Mouse (Mus musculus) layer of hippocampus, adult 9-11 months (tissue): ENCODE results near the gene Gm40193.
"Not testable (repeated sequence)": the region's sequence is repeated elsewhere in the genome, so short reads cannot be mapped to it uniquely, and the experiment has no call there.

Experiments
- DNase-seq: peaks from one replicate; pipeline ENCODE4 v3.0.0; 2022

Gm40193 gene

DNA sequence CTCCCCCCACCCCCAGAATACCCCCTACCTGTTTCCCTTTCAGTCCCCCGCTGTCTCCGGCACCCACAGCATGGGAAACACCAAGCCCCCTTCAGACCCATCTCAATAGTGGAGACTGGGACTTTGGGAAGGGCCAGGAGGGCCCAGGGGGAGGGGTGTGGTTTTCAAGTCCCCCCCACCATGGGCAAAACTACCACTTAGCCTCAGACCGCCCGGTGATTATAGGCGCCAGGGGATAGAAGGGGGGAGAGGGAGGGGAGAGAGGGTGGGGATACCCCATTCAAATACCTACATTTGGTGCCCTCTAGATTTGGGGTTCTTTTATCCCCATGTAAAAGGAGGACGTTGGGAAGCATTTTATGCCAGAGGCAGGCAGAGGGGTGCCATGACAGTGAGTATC lies at the start of gene Gm40193:
Gm40193 (minus strand) TSS at position 101 of the 400 bp plus-strand sequence.
- DNase-seq, result no peak

DNA sequence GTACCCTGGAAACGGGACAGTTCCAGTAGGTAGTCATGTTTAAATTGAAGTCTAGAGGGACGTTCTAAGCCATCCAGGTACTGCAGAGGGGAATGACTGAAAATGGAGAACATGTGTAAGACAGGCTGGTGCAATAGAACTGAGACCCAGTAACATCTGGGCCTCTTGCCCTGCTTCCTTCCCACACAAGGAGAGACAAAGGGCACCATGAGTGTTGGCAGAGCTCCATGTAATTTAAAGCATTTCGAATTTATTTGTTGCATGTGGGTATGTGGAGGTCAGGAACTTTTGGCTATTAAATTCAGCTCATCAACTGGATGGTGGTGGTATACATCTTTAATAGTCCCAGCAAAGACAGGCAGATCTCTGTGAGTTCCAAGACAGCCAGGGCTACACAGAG lies 49.5 kb upstream of the Gm40193 start:
- DNase-seq, result no peak

DNA sequence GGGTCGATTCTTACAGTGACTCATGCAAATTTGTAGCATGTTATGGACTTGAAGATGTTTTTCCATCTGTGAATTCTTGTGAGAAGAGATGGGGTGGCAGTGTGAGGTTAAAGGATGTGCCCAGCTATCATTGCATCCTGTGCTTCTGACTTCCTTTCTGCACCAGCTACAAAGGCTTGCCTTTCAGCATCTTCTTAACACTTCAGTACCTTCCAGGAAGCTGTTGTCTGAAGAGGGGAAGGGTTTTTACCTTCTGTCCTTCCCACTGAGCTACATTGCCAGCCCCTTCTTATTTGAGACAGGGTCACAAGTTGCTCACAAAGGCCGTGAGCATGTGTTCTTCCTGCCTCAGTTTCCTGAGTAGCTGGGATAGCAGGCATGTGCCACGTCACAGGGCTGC lies 48.2 kb upstream of the Gm40193 start:
- no peak for DNase-seq

DNA sequence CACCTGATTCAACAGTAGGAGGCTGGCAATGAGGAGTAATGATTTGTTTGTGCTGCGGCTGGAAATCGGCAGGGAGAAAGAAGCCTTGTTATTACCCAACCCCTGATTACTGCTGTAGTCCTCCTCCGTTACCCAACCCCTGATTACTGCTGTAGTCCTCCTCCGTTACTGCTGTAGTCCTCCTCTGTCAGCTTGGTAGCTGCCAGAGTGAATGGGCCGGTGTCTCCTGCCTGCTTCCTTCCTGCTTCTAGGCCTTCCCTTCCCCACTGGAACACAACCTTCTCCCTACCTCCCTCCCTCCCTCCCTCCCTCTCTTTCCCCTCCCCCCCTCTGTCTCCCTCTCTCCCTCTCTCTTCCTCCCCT lies 47.6 kb upstream of the Gm40193 start:
- no peak for DNase-seq

DNA sequence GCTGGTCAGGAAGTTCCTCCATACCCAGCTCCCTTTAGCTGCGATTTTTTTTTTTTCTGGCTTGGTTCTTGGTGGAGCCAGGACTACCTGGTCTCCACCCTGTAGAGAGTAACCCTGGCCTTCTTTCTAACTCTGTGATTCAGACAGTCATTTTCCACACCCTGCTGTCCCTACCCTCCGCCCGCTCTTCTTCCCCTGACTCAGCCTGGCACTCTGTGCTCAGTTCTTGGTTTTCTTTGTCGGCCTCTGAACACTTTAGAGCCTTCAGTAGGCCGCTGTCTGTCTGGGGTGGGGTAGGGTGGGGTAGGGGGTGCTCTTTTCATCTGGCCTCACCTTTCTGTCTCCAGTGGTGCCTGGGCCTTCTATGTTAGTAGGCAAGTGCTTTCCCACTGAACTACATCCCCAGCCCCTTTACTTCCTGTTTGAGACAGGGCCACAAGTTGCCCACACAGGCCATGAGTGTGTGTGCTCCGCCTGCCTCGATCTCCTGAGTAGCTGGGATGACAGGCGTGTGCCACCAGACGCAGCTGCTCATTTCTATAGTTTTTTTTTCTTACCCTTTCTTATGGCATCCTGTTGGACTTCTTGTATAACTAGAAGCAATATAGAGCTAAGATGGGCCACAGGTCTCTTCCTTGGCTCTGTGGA lies 47.1 kb upstream of the Gm40193 start:
- no peak for DNase-seq

DNA sequence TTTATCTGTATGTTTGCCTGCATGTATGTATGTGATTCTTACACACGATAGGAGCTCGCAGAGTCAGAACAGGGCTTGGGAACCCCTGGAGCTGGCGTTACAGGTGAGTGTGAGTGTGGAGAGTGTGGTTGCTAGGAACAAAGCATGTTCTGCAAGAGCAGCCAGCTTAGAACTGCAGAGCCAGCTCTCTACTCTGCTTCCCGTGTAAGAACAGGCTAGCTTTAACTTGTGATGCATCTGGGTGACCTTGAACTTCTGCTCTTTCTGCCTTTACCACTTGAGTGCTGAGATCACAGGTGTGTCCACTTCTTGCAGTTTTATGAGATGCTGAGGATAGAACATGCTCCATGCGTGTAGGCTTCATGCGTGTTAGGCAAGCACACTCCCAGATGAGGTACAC lies 46.2 kb upstream of the Gm40193 start:
- DNase-seq, result no peak

DNA sequence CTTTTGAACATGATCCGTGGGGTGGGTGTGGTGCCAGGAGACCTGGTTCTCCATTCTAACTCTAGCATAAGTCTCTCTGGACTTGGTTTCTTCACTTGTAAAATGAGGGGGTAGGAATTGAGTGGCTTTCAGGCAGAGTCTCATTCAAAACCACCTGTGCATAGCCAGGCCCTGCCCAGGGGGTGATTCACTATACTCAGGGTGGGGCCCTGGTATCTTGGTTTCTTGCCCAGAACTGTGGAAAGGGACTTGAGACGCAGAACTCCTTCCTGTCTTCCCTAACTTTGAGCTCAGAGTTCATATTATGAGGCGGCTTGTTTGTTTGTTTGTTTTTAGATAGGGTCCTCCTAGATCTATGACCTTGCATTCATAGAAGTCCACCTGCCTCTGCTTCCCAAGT lies 44.5 kb upstream of the Gm40193 start:
- no peak for DNase-seq

DNA sequence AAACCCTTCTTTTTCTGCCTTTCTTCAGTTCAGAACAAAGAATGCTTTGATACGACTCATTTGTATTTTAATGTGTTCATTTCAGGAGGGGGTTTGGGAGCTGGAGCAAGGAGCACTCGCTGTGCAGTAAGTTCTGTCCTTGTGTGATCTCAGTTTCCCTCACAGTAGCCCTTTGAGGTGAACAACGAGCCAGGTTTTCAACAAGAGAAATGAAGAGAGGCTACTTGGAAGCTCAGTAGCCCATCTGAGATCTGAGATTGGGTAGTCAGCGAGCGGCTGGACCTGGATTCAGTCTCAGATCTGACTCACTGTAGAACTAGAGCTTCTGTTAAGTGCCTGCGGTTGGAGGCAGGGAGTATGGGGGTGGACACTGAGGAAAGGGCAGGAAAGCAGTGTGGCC lies 41.1 kb upstream of the Gm40193 start:
- DNase-seq, result no peak

DNA sequence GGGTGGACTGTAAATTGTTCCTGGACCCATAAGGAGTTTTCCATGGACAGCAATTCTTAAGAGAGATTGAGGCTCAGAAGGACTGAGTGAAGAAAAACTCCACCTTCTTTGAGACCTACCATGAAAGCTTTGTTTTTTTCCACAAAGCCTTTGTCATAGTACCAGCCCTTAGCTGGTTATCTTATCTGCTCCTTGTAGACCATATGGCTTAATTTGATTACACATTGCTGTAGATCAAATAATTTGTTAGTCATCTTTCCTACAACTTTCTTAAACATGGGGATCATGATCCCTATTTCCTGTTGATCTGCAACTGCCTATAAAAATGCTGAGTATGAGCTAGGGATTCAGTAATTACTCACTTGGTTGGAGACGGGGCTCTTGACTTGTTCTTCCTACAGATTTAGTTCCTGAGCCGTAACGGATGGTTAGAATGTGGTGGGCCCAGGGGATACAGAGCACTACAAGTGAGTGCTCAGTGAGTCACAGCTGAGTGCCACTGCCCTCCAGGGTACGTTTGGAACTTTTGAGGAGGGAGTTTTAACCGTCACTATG lies 39.7 kb upstream of the Gm40193 start:
- DNase-seq, result no peak

DNA sequence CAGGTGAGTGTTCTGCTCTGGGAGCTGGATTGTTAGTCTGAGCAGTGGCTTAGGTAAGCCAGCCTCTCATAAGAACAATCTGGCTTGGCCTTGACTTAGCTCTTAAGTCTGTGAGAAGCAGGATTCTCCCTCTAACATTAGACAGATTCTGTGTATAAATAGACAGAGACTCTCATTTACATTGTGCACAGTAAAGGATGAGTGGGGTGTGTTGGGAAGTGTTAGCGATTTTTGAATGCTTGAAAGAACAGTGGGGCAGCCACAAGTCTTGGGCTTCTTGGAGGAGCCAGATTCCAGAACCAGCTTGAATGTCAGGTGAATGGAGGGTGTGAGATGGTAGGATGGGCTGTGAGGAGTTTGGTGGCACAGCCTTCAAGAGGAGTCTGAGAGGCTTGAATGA lies 38.9 kb upstream of the Gm40193 start:
- DNase-seq, result no peak

DNA sequence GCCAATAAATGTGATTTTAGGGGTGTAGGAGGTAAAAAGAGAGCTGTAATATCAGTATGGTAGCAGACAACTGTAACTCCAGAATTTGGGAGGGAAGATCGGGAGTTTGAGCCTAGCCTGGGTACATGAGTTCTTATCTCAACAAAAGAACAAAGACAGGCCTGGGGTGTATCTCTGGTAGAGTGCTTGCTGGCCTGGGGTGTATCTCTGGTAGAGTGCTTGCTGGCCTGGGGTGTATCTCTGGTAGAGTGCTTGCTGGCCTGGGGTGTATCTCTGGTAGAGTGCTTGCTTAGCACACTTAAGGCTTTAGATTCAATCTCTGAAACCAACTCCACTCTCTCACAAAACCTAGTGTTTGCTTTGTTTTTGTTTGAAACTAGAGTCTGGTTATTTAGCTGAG lies 37.9 kb upstream of the Gm40193 start:
- DNase-seq, result not testable (repeated sequence)

DNA sequence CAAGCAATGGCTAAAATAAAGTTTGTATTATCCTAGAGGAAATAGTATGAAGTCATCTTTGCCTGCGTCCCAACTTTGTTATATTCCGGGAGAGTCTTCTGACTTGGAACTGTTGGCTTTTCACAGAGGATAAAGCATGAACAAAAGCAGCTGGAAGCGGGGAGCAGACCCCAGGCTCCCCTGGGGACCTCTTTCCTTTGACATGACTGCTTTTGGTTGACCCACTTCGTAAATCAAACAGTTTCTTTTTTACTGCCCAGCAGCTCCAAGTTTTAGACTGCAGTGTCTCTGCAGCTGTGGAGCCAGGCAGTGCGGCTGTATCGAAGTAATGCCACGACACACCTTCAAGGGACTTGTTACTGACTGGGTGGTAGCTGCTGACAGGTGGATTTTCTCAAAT lies 33.8 kb upstream of the Gm40193 start:
- DNase-seq, result no peak

DNA sequence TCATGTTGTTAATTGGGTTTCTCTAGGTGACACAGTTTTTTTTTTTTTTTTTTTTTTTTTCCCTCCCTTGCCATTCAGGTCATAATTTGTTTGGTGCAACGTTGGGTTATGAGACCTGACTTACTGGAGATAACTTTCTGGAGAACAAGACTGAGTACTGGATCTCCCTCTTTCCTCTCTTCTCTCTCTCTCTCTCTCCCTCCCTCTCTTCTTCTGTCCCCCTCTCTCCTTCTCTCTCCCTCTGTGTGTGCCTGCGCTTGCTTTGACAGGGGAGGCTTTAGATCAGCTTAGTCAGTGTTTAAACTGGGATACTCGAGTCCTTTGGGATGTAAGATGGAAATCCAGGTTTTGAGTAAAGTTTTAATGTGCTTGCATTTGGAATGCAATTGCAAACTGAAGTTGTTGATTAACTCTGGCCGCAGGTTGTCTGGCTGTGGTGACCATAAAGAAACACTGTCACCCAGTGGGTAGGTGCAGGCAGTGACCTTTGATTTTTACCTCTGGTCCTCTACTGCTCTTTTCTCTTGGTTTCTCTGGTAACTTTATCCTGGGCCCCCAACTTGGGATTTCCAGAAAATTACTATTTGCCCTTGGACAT lies 31.6 kb upstream of the Gm40193 start:
- DNase-seq, result no peak

DNA sequence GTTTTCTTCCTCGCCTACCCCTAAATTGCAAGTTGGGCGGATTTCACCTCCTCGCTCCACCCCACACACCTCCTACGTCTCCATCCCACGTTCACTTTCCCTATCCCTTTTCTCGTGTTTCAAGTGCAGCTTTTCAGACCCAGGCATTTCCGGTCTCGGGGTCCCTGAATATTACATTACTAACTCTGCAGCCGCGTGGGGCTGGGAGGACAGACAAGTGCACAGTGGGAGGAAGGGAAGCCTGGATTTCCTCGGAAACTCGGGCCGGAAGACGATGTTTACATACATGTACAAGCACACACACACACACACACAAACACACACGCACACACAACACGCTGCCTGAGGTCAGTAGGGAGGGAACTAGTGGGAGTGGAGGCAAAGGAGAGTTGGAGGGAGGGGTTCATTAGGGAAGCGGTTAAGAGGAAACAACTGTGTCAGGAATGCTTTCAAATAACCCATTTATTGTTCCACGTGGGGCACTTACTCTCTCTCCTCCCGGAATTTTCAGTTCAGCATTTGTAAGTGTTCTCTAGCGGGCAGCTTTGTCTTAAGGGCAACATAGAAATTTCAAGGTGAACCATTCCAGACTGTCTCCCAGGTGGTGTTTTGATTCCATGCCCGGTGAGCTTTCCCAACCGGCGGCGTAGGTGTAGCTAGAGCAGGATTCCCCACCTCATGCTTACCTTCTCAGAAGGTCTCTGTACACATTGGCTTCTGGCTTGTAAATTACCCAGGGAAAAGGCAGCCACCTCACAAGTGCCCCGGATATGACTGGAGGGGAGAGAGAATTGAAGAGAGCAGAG lies 30.9 kb upstream of the Gm40193 start:
- no peak for DNase-seq

DNA sequence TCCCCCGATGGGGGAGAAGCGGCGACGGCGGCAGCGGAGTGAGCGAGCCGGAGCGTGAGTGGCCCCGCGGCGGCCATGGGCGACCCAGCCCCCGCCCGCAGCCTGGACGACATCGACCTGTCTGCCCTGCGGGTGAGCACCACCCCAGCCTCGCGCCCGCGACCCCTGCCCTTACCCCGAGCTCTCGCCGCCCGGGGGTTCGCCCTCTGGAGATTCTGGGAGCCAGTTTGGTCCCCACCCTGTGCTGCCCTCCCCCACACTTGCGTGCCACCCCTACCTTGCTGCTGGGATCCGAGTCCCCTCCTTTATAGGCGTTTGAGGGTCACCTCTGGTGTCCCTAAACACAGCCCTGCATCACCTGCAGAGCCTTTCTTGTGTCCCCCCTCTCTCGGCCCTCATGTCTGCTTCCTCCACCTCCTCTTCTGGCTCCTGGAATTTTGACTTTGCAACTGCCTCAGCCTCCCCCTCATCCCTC lies 30.3 kb upstream of the Gm40193 start:
- no peak for DNase-seq

DNA sequence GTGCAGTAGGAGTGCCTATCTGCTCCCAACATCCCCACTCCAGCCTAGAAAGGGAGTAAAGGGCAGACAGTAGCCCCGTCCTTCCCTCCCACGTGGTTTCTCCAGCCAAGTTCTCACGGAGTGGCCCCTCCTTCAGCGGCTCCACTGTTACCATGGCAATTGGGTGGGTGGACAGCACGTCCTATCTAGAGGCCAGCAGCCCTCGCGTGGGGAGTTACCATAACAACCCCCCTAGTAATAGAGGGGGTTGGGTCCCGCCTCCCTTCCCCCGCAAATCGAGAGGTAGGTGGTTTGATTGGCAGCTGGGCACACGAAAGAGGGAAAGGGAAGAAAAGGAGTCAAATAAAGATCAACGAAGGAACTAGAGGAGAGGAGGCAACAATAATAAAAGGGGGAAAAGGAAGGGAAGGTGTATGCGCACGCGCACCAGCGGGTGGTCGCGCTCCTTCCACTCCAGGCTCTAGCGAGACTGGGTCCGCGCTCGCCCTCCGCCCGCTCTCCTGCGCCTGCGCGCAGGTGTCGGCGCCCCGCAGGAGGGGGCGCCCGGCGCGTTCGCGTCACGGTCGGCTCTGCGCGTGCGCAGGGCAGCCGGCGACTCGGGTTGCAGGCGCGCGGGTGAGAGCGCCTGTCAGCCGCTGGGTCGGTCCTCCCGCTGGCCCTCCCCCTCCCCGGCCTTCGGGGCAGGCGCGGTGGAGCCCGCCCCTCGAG lies 29.7 kb upstream of the Gm40193 start, which contains the start of gene Mink1:
Mink1 (plus strand) TSS at position 595 of the 708 bp plus-strand sequence.
- DNase-seq, result peak; percentile 96

DNA sequence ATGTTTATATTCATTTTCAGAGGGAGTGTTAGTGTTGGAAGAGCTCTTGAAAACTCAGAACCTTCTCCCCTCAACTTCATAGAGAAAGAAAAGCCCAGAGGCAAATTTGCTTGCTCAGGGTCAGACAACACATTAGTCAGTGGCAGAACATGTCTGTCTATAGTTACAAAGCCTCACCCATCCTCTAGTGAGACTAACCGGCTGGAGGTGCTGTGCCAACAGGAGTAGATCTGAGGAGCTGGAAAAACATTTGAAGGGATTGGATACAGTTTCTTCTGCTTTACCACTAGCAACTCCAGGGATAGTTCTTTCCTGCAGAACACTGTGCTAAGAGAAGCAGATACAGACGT lies 29.2 kb upstream of the Gm40193 start:
- no peak for DNase-seq

DNA sequence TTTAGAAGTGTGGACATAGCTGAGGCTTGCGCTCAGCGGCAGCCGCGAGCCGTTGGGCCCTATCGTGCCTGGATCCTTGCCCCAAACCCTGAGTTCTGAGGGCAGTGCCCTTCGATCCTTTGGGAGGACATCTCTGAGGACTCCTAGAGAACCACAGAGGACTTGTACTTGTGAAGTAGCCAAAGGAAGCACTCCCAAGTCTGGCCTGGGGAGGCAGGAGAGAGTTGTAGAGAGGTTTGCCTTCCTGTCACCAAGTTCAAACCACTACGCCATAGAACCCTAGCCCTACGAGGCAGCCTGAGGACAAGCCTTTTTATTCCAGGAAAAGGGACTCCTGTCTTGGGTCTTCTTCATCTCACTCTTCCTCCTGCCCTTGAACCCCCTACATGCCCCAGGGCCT lies 24.8 kb upstream of the Gm40193 start:
- DNase-seq, result no peak

DNA sequence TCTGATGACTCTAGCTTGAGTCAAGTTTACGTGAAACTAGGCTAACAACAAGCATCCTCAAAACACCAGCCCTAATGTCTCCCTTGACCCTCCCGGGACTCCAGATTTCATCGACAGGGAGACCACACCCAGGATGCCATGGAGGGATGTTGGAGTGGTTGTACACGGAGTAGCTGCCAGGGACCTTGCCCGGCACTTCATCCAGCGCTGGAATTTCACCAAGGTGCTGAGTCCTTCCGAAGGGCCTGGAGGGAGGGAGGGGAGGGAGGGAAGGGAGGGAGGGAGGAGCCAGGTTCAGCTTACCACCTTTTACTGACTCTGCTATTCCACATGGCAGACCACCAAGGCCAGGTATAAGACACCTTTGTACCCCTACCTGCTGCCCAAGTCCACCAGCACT lies 21.2 kb upstream of the Gm40193 start:
- no peak for DNase-seq

DNA sequence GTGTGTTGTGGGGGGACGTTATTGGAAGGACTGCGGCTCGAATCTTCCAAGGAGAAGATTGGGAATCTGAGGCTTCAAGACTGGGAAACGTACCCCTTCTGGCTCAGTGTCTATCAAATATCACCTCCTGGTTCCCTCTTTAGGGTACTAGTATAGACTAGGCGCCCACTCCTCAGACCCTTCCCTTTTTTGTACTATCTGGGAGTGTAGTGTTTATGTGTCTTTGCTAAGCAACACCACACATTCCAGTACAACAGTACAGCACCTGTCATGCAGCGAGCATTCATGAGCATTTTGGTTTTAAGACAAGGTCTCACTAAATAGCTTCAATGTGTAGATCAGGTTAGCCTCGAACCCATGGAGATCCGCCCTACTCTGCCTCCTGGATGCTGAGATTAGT lies 18.8 kb upstream of the Gm40193 start:
- no peak for DNase-seq

DNA sequence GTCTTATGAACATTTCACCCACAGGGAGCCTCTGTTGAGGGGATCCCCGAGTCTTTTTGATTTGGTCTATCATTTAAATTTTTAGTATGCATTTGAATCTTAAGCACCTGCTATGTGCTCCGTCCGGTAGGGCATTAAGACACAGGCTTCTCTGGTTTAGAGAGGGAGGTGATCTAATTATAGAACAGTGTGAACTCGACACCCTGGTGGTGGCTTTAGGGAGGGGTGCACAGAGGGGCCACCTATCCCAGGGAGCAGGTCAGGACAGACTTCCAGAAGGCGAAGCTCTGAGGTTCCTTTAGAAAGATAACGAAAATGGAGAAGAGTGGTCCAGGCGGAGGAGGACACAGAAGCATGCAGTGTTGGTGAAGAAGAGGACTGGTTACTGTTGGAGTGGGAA lies 11.8 kb upstream of the Gm40193 start:
- DNase-seq, result no peak

DNA sequence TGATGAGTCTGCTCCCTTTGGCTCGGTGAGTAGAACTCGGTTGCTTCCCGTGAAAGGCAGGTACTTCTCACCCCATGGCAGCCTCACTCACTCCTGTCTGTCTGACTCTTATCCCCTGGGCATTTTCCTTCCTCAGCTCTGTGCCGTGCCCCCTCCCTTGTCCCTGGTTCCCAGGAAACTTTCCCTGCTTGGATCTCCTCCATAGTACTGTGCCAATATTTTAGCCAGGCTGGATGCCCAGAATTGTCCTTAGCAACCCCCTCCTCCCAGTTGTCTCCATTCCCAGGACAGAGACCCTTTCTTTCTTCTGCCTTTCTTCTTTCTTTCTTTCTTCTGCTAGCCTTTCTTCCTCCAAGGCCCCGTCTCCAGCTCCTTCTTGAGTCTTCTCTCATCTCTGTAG lies 8.7 kb upstream of the Gm40193 start:
- DNase-seq, result no peak

DNA sequence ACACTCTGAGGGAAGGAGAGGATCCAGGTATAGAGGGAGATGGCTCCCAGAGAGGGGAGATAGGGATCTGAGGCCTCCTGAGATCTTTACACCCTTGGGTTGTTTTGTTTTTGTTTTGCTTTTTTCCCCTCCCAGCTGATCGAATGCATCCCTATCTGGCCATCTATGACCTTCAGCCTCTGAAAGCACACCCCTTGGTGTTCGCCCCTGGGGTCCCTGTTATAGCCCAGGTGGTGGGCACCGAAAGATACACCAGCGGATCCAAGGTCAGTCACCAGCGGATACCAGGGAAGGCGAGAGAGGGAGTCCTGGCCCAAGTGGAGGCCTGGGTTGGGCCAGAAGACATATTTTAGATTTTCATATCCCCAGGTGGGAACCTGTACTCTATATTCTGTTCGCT lies 8.2 kb upstream of the Gm40193 start:
- DNase-seq, result no peak
